8 mouse cellular contexts compared by ENCODE assay signal in the genomic region with DNA sequence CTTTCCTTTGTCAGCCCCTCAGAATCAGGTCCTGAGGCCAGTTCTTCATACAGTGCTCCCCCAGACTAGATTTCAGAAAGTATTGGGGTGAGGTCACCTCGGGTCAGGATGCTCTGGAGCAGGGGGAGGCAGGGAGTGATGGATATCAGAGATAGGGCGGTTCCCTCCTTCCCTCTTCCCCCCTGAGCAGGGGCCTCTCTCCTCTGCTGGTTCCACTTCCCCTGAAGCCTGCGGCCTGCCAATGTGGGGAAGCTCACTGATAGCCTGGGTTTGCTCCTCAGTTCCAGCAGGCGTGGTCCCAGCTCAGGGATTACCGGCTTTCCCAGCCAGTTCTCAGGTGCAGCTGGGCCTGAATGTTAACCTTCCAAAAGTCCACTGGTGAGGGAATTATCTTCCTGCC. TPM values are rescaled to one million over a fixed set of nuclear protein-coding genes. Genes with fewer than 3 reads are reported as not detected.
DNase-seq lines count a peak whose midpoint lies in the region; ATAC-seq and TF ChIP-seq lines count a peak whose summit lies in the region.

No protein-coding gene starts in this region.

- H3K4me2 ChIP-seq in kidney, embryonic 14.5 days (replicated peaks; ENCODE audit: low read depth, low read length): peak overlapping the region; percentile 87
- peak overlapping the region; percentile 89 for H3K4me2 ChIP-seq in forebrain, embryonic 14.5 days (ENCODE audit: low read length)
- peak overlapping the region; percentile 82 for H3K4me2 ChIP-seq in limb, embryonic 13.5 days (replicated peaks)

- no peak for DNase-seq in kidney, adult 18-20 months
- DNase-seq in MEL-GATA-1-ER (ENCODE audit: extremely low read depth, low read depth): peak; percentile 56
- no peak for DNase-seq in forebrain, embryonic 14.5 days (ENCODE audit: low spot score)
- no peak for DNase-seq in urinary bladder, postnatal 10 days (ENCODE audit: low spot score)
- no peak for DNase-seq in left cerebral cortex, adult 18-20 months (ENCODE audit: low spot score in 2 of 2)

- TF ChIP-seq CTCF in olfactory bulb, adult 2 months (IDR thresholded peaks at IDR 0.05; ENCODE audit: insufficient read depth, low read depth, low read length): no peak

- peaks cover 39% of the 10 kb centered on the region for H3K4me1 ChIP-seq in kidney, embryonic 14.5 days (ENCODE audit: control insufficient read depth, insufficient read depth, low read length)
- peaks cover 36% of the 10 kb centered on the region for H3K4me1 ChIP-seq in forebrain, embryonic 14.5 days (ENCODE audit: control insufficient read depth, insufficient read depth, low read length)
- peaks cover 43% of the 10 kb centered on the region for H3K4me1 ChIP-seq in limb, embryonic 13.5 days
- H3K4me1 ChIP-seq in olfactory bulb, adult 2 months (ENCODE audit: control insufficient read depth, insufficient read depth, low read length): peaks cover 40% of the 10 kb centered on the region

- peak overlapping the region; percentile 81; the same call in 1 of the 2 replicates for H3K9ac ChIP-seq in kidney, embryonic 14.5 days (ENCODE audit: low read depth, low read length)
- peak overlapping the region; percentile 88 for H3K9ac ChIP-seq in forebrain, embryonic 14.5 days (ENCODE audit: low read length)
- peak overlapping the region; percentile 89 for H3K9ac ChIP-seq in limb, embryonic 13.5 days

- 9% methylated on average over 5 of the region's 5 CpGs for WGBS in kidney, embryonic 14.5 days
- 7% methylated on average over 5 of the region's 5 CpGs for WGBS in forebrain, embryonic 14.5 days
- WGBS in limb, embryonic 13.5 days: 23% methylated on average over 5 of the region's 5 CpGs
- WGBS in olfactory bulb, adult 2 months: 16% methylated on average over 5 of the region's 5 CpGs

- peak overlapping the region; percentile 30; the same call in 1 of the 2 replicates for H3K27ac ChIP-seq in kidney, embryonic 14.5 days (ENCODE audit: low read depth, low read length)
- H3K27ac ChIP-seq in forebrain, embryonic 14.5 days (ENCODE audit: low read depth, low read length): peak overlapping the region; percentile 98; the same call in 1 of the 2 replicates
- H3K27ac ChIP-seq in limb, embryonic 13.5 days: peak overlapping the region; percentile 100; the same call in 1 of the 2 replicates
- no peak overlapping the region for H3K27ac ChIP-seq in olfactory bulb, adult 2 months (ENCODE audit: insufficient read depth, low read depth, low read length)

- peak overlapping the region; percentile 74 for H3K4me3 ChIP-seq in kidney, embryonic 14.5 days (ENCODE audit: low read length)
- peak overlapping the region; percentile 85 for H3K4me3 ChIP-seq in forebrain, embryonic 14.5 days (ENCODE audit: low read depth, low read length)
- H3K4me3 ChIP-seq in limb, embryonic 13.5 days: peak overlapping the region; percentile 85
- H3K4me3 ChIP-seq in olfactory bulb, adult 2 months (ENCODE audit: insufficient read depth, low read depth, low read length): peak overlapping the region; percentile 88

- peaks cover 40% of the 10 kb centered on the region for H3K36me3 ChIP-seq in kidney, embryonic 14.5 days (ENCODE audit: control insufficient read depth, insufficient read depth, low read length)
- peaks cover 40% of the 10 kb centered on the region for H3K36me3 ChIP-seq in forebrain, embryonic 14.5 days (ENCODE audit: control insufficient read depth, insufficient read depth, low read length)
- peaks cover 41% of the 10 kb centered on the region for H3K36me3 ChIP-seq in limb, embryonic 13.5 days

- H3K9me3 ChIP-seq in kidney, embryonic 14.5 days (ENCODE audit: control insufficient read depth, low read length): no peaks in the 10 kb centered on the region
- H3K9me3 ChIP-seq in forebrain, embryonic 14.5 days (replicated peaks; ENCODE audit: control insufficient read depth, low read length): no peaks in the 10 kb centered on the region
- no peaks in the 10 kb centered on the region for H3K9me3 ChIP-seq in limb, embryonic 13.5 days

- no peak for TF ChIP-seq POLR2A in olfactory bulb, adult 2 months (IDR thresholded peaks at IDR 0.05; ENCODE audit: insufficient read depth, low read depth, low read length)

- H3K27me3 ChIP-seq in kidney, embryonic 14.5 days (ENCODE audit: control insufficient read depth, insufficient read depth, low read length): no peaks in the 10 kb centered on the region
- H3K27me3 ChIP-seq in forebrain, embryonic 14.5 days (replicated peaks; ENCODE audit: control insufficient read depth, insufficient read depth, low read length): no peaks in the 10 kb centered on the region
- no peaks in the 10 kb centered on the region for H3K27me3 ChIP-seq in limb, embryonic 13.5 days

- ATAC-seq in kidney, embryonic 14.5 days (ENCODE audit: low FRiP score, low TSS enrichment): no peak
- no peak for ATAC-seq in forebrain, embryonic 14.5 days
- no peak for ATAC-seq in limb, embryonic 13.5 days (ENCODE audit: low FRiP score, low read depth)

RNA-seq across cellular contexts. Expression of gene Pafah1b3, which starts 14.1 kb away (rescaled TPM):
- polyA plus RNA-seq in kidney, embryonic 14.5 days (2014; fragmentation: Nextera tagmentation; extraction: Ambion mirVana): 199 and 245 TPM in 2 replicates
- polyA plus RNA-seq in forebrain, embryonic 14.5 days (2014; fragmentation: Nextera tagmentation; extraction: Ambion mirVana): 574 and 635 TPM in 2 replicates
- polyA plus RNA-seq in limb, embryonic 13.5 days (2015; fragmentation: Nextera tagmentation; extraction: Ambion mirVana): 281 and 307 TPM in 2 replicates
- polyA plus RNA-seq in olfactory bulb, adult 2 months (2012; ENCODE audit: insufficient read depth, insufficient read length, low replicate concordance, missing spikeins): not detected in 2 replicates
- total RNA-seq in left cerebral cortex, adult 18-20 months (2021): 10 to 100 TPM; 35.7 to 36.9 TPM

RNA-seq across cellular contexts. Expression of gene Cic, which starts 16.1 kb away (rescaled TPM):
- polyA plus RNA-seq in kidney, embryonic 14.5 days (2014; fragmentation: Nextera tagmentation; extraction: Ambion mirVana): 36.0 and 47.2 TPM in 2 replicates
- 37.4 and 38.7 TPM in 2 replicates for polyA plus RNA-seq in forebrain, embryonic 14.5 days (2014; fragmentation: Nextera tagmentation; extraction: Ambion mirVana)
- polyA plus RNA-seq in limb, embryonic 13.5 days (2015; fragmentation: Nextera tagmentation; extraction: Ambion mirVana): 40.9 and 43.6 TPM in 2 replicates
- 41.9 TPM in 1 of 2 replicates, not detected in the other for polyA plus RNA-seq in olfactory bulb, adult 2 months (2012; ENCODE audit: insufficient read depth, insufficient read length, low replicate concordance, missing spikeins)
- total RNA-seq in left cerebral cortex, adult 18-20 months (2021): 100 to 1,000 TPM; 212 to 225 TPM

RNA-seq across cellular contexts. Expression of gene Prr19, which starts 17.6 kb away (rescaled TPM):
- polyA plus RNA-seq in kidney, embryonic 14.5 days (2014; fragmentation: Nextera tagmentation; extraction: Ambion mirVana): 0.67 and 0.69 TPM in 2 replicates
- 1.8 and 2.2 TPM in 2 replicates for polyA plus RNA-seq in forebrain, embryonic 14.5 days (2014; fragmentation: Nextera tagmentation; extraction: Ambion mirVana)
- 0.91 and 1.1 TPM in 2 replicates for polyA plus RNA-seq in limb, embryonic 13.5 days (2015; fragmentation: Nextera tagmentation; extraction: Ambion mirVana)
- not detected in 2 replicates for polyA plus RNA-seq in olfactory bulb, adult 2 months (2012; ENCODE audit: insufficient read depth, insufficient read length, low replicate concordance, missing spikeins)
- not detected for total RNA-seq in left cerebral cortex, adult 18-20 months (2021)

RNA-seq across cellular contexts. Expression of gene Tmem145, which starts 22.3 kb away (rescaled TPM):
- polyA plus RNA-seq in kidney, embryonic 14.5 days (2014; fragmentation: Nextera tagmentation; extraction: Ambion mirVana): 0.49 and 0.62 TPM in 2 replicates
- polyA plus RNA-seq in forebrain, embryonic 14.5 days (2014; fragmentation: Nextera tagmentation; extraction: Ambion mirVana): 14.5 and 25.5 TPM in 2 replicates
- 1.5 and 1.9 TPM in 2 replicates for polyA plus RNA-seq in limb, embryonic 13.5 days (2015; fragmentation: Nextera tagmentation; extraction: Ambion mirVana)
- not detected in 2 replicates for polyA plus RNA-seq in olfactory bulb, adult 2 months (2012; ENCODE audit: insufficient read depth, insufficient read length, low replicate concordance, missing spikeins)
- 10 to 100 TPM; 45.4 to 46.6 TPM for total RNA-seq in left cerebral cortex, adult 18-20 months (2021)

RNA-seq across cellular contexts. Expression of gene Erf, which starts 33.1 kb away (rescaled TPM):
- polyA plus RNA-seq in kidney, embryonic 14.5 days (2014; fragmentation: Nextera tagmentation; extraction: Ambion mirVana): 22.4 and 28.8 TPM in 2 replicates
- polyA plus RNA-seq in forebrain, embryonic 14.5 days (2014; fragmentation: Nextera tagmentation; extraction: Ambion mirVana): 7.7 and 8.2 TPM in 2 replicates
- polyA plus RNA-seq in limb, embryonic 13.5 days (2015; fragmentation: Nextera tagmentation; extraction: Ambion mirVana): 25.6 and 26.6 TPM in 2 replicates
- not detected in 2 replicates for polyA plus RNA-seq in olfactory bulb, adult 2 months (2012; ENCODE audit: insufficient read depth, insufficient read length, low replicate concordance, missing spikeins)
- total RNA-seq in left cerebral cortex, adult 18-20 months (2021): 10 to 100 TPM; 60.8 to 65.2 TPM
